Mouse (Mus musculus): ENCODE data around the gene Htr2c. TPM values are rescaled to one million over a fixed set of nuclear protein-coding genes. Genes with fewer than 3 reads are reported as not detected.

The Htr2c gene
- total and polyA plus RNA-seq, 3 experiments: not detected

DNA sequence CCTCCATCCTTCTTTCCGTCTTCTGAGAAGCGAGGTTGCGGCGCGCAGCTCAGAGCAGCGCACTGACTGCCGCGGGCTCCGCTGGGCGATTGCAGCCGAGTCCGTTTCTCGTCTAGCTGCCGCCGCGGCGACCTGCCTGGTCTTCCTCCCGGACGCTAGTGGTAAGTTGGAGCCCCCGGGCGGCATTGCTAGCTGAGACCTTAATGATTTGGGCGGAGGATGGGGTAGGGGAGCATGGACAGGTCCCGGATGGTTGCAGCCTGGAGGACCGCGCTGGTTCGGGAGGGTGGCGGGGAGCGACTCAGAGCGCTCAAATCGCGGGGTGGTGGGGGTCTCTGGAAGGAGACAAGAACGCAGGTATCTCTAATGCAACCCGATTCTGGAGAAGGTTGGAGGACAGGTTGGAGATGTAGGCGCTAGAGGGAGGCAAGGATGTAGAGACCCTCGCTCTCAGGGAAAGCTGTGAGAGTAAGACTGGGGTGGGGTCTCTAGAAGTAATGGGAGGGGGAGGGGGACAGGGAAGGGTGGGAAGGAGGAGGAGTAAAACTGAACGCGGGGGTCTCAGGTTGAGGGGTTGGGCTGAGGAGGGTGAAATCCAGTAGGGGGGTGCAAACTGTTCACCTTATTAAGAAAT lies 718 bp downstream of the Htr2c start:
- Histone ChIP-seq H3K9ac (ENCODE audit: control insufficient read depth, low read depth, low read length, poor library complexity, severe bottlenecking) (no peak overlapping the region), H3K27me3 (ENCODE audit: control insufficient read depth in 1 of 2, insufficient read depth in 2 of 2, low read length in 2 of 2) (no peaks in the 10 kb centered on the region), H3K4me3 (ENCODE audit: control insufficient read depth in 1 of 2, insufficient read depth in 1 of 2, low read depth in 2 of 2, low read length in 2 of 2) (no peak overlapping the region), H3K9me3 (replicated peaks; ENCODE audit: insufficient read depth, low read length) (no peaks in the 10 kb centered on the region), H3K27ac (ENCODE audit: control insufficient read depth, low read depth, low read length) (no peak overlapping the region), H3K79me2 (ENCODE audit: control insufficient read depth, insufficient read depth, low read length, poor library complexity) (no peaks in the 10 kb centered on the region), H3K36me3 (ENCODE audit: control insufficient read depth in 1 of 2, insufficient read depth in 2 of 2, low read length in 2 of 2) (no peaks in the 10 kb centered on the region), H3K4me1 (ENCODE audit: control insufficient read depth in 1 of 2, insufficient read depth in 2 of 2, low read length in 2 of 2) (no peaks in the 10 kb centered on the region)
- TF ChIP-seq MAZ (IDR thresholded peaks at IDR 0.05; ENCODE audit: low read depth, low read length): no peak
- no peak for TF ChIP-seq CHD1 (IDR thresholded peaks at IDR 0.05; ENCODE audit: low read depth, low read length)
- TF ChIP-seq GATA1 (IDR thresholded peaks at IDR 0.05; ENCODE audit: low read depth, low read length): no peak
- TF ChIP-seq RCOR1 (IDR thresholded peaks at IDR 0.05; ENCODE audit: low read depth, low read length): no peak
- no peak for TF ChIP-seq MEF2A (IDR thresholded peaks at IDR 0.05; ENCODE audit: extremely low read depth, insufficient replicate concordance, low read depth, low read length, poor library complexity, severe bottlenecking)
- no peak for TF ChIP-seq ZC3H11A (IDR thresholded peaks at IDR 0.05; ENCODE audit: low read depth, low read length)
- no peak for TF ChIP-seq GABPA (IDR thresholded peaks at IDR 0.05; ENCODE audit: low read depth, low read length)
- TF ChIP-seq TCF12 (IDR thresholded peaks at IDR 0.05; ENCODE audit: low read depth, low read length): no peak
- no peak for TF ChIP-seq TBP (IDR thresholded peaks at IDR 0.05; ENCODE audit: low read depth, low read length)
- no peak for TF ChIP-seq MAFK (IDR thresholded peaks at IDR 0.05; ENCODE audit: borderline replicate concordance, low read depth, low read length)
- TF ChIP-seq CHD2 (IDR thresholded peaks at IDR 0.05; ENCODE audit: low read length): no peak
- no peak for DNase-seq (ENCODE audit: low read depth, low spot score)

DNA sequence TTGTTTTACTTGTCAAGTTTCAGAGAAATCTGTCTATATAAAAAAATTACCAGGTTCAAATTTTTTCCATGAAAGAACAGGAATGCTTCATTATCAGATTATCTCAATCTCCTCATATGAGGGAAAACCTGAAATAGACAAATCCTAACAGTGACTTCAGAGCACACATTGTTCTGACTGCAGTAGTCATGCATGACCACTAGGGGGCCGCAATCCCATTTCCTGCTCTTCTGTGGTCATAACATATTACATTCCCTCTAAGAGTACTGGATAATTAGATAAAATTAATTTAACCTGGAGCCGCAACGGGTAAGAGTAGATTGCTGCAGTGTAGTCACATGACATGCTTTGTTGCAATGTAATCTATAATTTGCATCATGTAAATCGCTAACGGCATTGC lies 17.6 kb downstream of the Htr2c start:
- H3K9ac ChIP-seq (ENCODE audit: control insufficient read depth, low read depth, low read length, poor library complexity, severe bottlenecking): no peak overlapping the region
- H3K4me1 ChIP-seq (ENCODE audit: control insufficient read depth in 1 of 2, insufficient read depth in 2 of 2, low read length in 2 of 2): no peaks in the 10 kb centered on the region
- H3K27ac ChIP-seq (ENCODE audit: control insufficient read depth, low read depth, low read length): no peak overlapping the region
- H3K27me3 ChIP-seq (ENCODE audit: control insufficient read depth in 1 of 2, insufficient read depth in 2 of 2, low read length in 2 of 2): no peaks in the 10 kb centered on the region
- H3K4me3 ChIP-seq (ENCODE audit: control insufficient read depth in 1 of 2, insufficient read depth in 1 of 2, low read depth in 2 of 2, low read length in 2 of 2): no peak overlapping the region
- DNase-seq (ENCODE audit: low read depth, low spot score): peak; percentile 53
- no peak for TF ChIP-seq UBTF (IDR thresholded peaks at IDR 0.05; ENCODE audit: borderline replicate concordance, insufficient read depth, low read depth, low read length)
- peak; percentile 53 for TF ChIP-seq SMC3 (IDR thresholded peaks at IDR 0.05; ENCODE audit: low read depth, low read length)
- TF ChIP-seq USF1 (IDR thresholded peaks at IDR 0.05; ENCODE audit: low read depth, low read length): no peak
- no peak for TF ChIP-seq NELFE (IDR thresholded peaks at IDR 0.05; ENCODE audit: low read depth, low read length)
- no peak for TF ChIP-seq GATA1 (IDR thresholded peaks at IDR 0.05; ENCODE audit: low read depth, low read length)
- no peak for TF ChIP-seq NRF1 (IDR thresholded peaks at IDR 0.05; ENCODE audit: insufficient read depth, low read depth, low read length, poor library complexity, severe bottlenecking)
- TF ChIP-seq MAFK (IDR thresholded peaks at IDR 0.05; ENCODE audit: borderline replicate concordance, low read depth, low read length): no peak
- no peak for TF ChIP-seq MEF2A (IDR thresholded peaks at IDR 0.05; ENCODE audit: extremely low read depth, insufficient replicate concordance, low read depth, low read length, poor library complexity, severe bottlenecking)
- TF ChIP-seq USF2 (IDR thresholded peaks at IDR 0.05; ENCODE audit: borderline replicate concordance in 1 of 2, insufficient read depth in 1 of 2, low read depth in 1 of 2, low read length in 2 of 2): no peak
- no peak for TF ChIP-seq KAT2A (conservative IDR thresholded peaks at IDR 0.05; ENCODE audit: low read depth, low read length)
- no peak for TF ChIP-seq SIN3A (IDR thresholded peaks at IDR 0.05; ENCODE audit: low read length)
- no peak for TF ChIP-seq EP300 (IDR thresholded peaks at IDR 0.05; ENCODE audit: low read depth in 1 of 2, low read length in 2 of 2)
- no peak for TF ChIP-seq ELF1 (IDR thresholded peaks at IDR 0.05; ENCODE audit: low read depth, low read length)
- no peak for TF ChIP-seq HCFC1 (IDR thresholded peaks at IDR 0.05; ENCODE audit: low read depth, low read length)
- TF ChIP-seq MYC (IDR thresholded peaks at IDR 0.05; ENCODE audit: low read depth, low read length): no peak
- no peak for TF ChIP-seq MXI1 (IDR thresholded peaks at IDR 0.05; ENCODE audit: low read depth, low read length)
- TF ChIP-seq CTCF (IDR thresholded peaks at IDR 0.05 in 2 of 3, conservative IDR thresholded peaks at IDR 0.05 in 1 of 3; ENCODE audit: control insufficient read depth in 1 of 3, insufficient read depth in 1 of 3, low read depth in 2 of 3, low read length in 3 of 3, poor library complexity in 1 of 3, severe bottlenecking in 1 of 3): peak; percentile 58 to 84 (median 69)
- TF ChIP-seq POLR2AphosphoS2 (IDR thresholded peaks at IDR 0.05; ENCODE audit: low read length): no peak
- TF ChIP-seq MYB (IDR thresholded peaks at IDR 0.05; ENCODE audit: low read depth, low read length): no peak
- peak; percentile 16 for TF ChIP-seq RAD21 (IDR thresholded peaks at IDR 0.05; ENCODE audit: low read depth, low read length)
- TF ChIP-seq ZNF384 (IDR thresholded peaks at IDR 0.05; ENCODE audit: low read depth, low read length): no peak
- TF ChIP-seq MAX (IDR thresholded peaks at IDR 0.05; ENCODE audit: low read length): no peak
- no peaks in the 10 kb centered on the region for H3K9me3 ChIP-seq (replicated peaks; ENCODE audit: insufficient read depth, low read length)
- no peaks in the 10 kb centered on the region; a peak in 1 of 4 replicates for H3K36me3 ChIP-seq (ENCODE audit: control insufficient read depth in 1 of 2, insufficient read depth in 2 of 2, low read length in 2 of 2)
- H3K79me2 ChIP-seq (ENCODE audit: control insufficient read depth, insufficient read depth, low read length, poor library complexity): no peaks in the 10 kb centered on the region
